Mouse (Mus musculus): ENCODE data around the gene C2cd3. TPM values are rescaled to one million over a fixed set of nuclear protein-coding genes. Genes with fewer than 3 reads are reported as not detected.
A peak's percentile ranks its signal among the peaks of the same experiment; 100 is the strongest.

Gene C2cd3
- polyA plus RNA-seq, 1 experiment: 18.1 TPM

- WGBS: 92% methylated on average over 13 of the region's 13 CpGs
- peaks cover 6% of the 10 kb centered on the region for H3K4me1 ChIP-seq (ENCODE audit: control insufficient read depth, insufficient read depth, low read length)
- H3K4me3 ChIP-seq (replicated peaks; ENCODE audit: control insufficient read depth, low read depth, low read length): no peak overlapping the region
- TF ChIP-seq POLR2A (IDR thresholded peaks at IDR 0.05; ENCODE audit: borderline replicate concordance, control insufficient read depth, low read depth, low read length) (no peak; the same call in 1 of the 2 replicates), CTCF (IDR thresholded peaks at IDR 0.05; ENCODE audit: control insufficient read depth, insufficient read depth, low read length) (no peak)
- no peak overlapping the region for H3K27ac ChIP-seq (ENCODE audit: control insufficient read depth, insufficient read depth, low read depth, low read length, poor library complexity)
Observed at GRCm38 (mm10) chr7:100497982-100498381, 125.9 kb downstream of the C2cd3 start.

GRCm38 (mm10) chr7:100499465-100499864, 127.4 kb downstream of the C2cd3 start:
- Histone ChIP-seq H3K4me3 (replicated peaks; ENCODE audit: control insufficient read depth, low read depth, low read length) (no peak overlapping the region), H3K27ac (ENCODE audit: control insufficient read depth, insufficient read depth, low read depth, low read length, poor library complexity) (no peak overlapping the region), H3K4me1 (ENCODE audit: control insufficient read depth, insufficient read depth, low read length) (peaks cover 8% of the 10 kb centered on the region)
- TF ChIP-seq POLR2A (IDR thresholded peaks at IDR 0.05; ENCODE audit: borderline replicate concordance, control insufficient read depth, low read depth, low read length) (no peak), CTCF (IDR thresholded peaks at IDR 0.05; ENCODE audit: control insufficient read depth, insufficient read depth, low read length) (no peak)

DNA sequence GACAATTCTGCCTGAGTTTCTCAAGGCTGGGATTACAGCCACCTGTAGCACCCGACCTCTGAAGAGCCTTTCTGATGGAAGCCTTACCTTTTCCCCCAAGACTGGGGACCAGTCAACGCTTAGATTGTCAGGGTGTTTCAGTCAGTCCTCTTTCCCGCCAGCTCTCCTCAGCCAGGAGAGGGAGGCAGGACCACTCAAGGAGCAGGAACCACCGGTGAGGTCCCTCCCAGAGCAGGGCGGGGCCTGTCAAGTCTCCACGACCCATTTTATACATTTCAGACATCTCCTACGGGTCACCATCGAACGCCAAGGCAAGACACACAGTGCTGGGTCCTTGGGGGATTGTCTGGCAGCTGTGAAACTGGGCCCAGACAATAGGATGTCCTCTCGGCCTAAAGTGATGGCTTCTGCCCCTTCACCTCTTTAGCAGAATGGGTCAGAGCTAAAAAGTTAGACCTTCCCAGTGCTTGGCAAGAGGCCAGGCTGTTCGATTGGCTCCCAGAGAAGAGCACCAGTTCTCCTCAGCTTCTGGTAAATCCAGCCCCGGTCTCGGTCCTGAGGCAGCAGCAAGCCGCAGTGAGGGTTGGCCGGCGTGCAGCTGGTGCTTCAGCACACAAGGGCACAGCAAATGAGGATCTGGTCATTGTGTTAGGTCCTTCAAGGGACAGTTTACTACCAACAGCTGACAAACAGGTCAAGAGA, 128.4 kb downstream of the C2cd3 start:
- 64% methylated on average over 16 of the region's 16 CpGs for WGBS
- peaks cover 8% of the 10 kb centered on the region for H3K4me1 ChIP-seq (ENCODE audit: control insufficient read depth, insufficient read depth, low read length)
- H3K27ac ChIP-seq (ENCODE audit: control insufficient read depth, insufficient read depth, low read depth, low read length, poor library complexity): peak overlapping the region; percentile 35
- TF ChIP-seq CTCF (IDR thresholded peaks at IDR 0.05; ENCODE audit: control insufficient read depth, insufficient read depth, low read length) (no peak), POLR2A (IDR thresholded peaks at IDR 0.05; ENCODE audit: borderline replicate concordance, control insufficient read depth, low read depth, low read length) (peak; percentile 68; the same call in 1 of the 2 replicates)
- no peak overlapping the region for H3K4me3 ChIP-seq (replicated peaks; ENCODE audit: control insufficient read depth, low read depth, low read length)

DNA sequence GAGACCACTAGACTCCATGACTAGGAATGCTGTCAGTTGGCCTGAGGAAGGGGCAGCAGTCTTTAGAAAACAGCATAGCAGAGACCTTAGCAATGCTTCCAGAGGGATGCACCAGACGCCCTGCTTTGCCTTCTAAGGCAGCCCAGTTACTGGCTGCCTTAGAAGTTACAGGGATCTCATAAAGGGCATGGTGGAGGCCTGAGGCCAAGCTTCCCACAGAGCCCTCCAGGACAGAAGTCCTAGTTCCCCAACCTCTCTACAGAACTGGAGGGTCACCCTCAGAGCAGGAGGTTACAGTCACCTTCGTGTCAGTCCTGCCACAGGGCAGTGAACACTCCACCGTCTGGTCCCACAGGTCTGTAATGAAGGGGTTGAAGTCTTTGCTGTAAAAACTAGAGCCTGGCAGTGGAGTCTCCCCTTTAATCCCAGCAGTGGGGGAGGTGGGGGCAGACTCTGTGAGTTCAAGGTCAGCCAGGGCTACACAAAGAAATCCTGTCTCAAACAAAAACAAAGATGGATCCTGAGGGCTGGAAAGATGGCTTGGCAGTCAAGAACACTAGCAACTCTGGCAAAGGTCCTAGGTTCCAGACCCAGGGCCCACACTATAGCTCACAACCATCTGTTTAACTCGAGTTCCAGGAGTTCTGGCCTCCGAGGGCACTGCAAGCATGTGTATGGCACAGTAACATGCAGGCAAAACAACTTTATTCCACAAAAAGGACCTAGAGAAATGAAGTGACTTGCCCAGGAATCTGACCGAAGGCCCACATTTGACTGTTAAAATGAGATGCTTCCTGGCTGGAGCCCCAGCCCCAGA, 129.2 kb downstream of the C2cd3 start:
- Histone ChIP-seq H3K27ac (ENCODE audit: control insufficient read depth, insufficient read depth, low read depth, low read length, poor library complexity) (peak overlapping the region; percentile 35), H3K4me1 (ENCODE audit: control insufficient read depth, insufficient read depth, low read length) (peaks cover 8% of the 10 kb centered on the region), H3K4me3 (replicated peaks; ENCODE audit: control insufficient read depth, low read depth, low read length) (no peak overlapping the region)
- TF ChIP-seq POLR2A (IDR thresholded peaks at IDR 0.05; ENCODE audit: borderline replicate concordance, control insufficient read depth, low read depth, low read length): 0 out of 2 replicates have a peak, but pooled peaks have one; percentile 26
- TF ChIP-seq CTCF (IDR thresholded peaks at IDR 0.05; ENCODE audit: control insufficient read depth, insufficient read depth, low read length): no peak
- WGBS: 58% methylated on average over 6 of the region's 6 CpGs

DNA sequence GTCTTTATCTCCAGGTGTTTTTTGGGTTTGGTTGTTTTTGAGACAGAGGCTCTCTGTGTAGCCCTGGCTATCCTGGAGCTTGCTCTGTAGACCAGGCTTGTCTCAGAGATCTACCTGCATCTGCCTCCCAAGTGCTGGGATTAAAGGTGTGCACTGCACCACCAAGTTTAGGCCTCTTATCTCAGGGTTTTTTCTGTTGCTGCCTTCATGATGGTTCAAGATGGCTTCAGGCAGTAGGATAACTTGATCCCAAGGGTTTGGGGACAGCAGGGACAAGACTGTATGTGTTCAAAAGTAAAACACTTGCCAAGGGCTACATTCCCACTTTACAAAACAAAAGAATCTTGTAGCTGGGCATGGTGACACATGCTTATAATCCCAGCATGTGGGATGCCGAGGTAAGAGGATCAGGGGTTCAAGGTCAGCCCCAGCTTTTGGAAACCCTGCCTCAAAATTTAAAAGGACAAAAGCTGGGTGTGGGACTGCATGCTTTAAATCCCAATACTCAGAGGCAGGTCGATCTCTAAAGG, 129.9 kb downstream of the C2cd3 start:
- Histone ChIP-seq H3K27ac (ENCODE audit: control insufficient read depth, insufficient read depth, low read depth, low read length, poor library complexity) (peak overlapping the region; percentile 54; the same call in 1 of the 2 replicates), H3K4me3 (replicated peaks; ENCODE audit: control insufficient read depth, low read depth, low read length) (no peak overlapping the region), H3K4me1 (ENCODE audit: control insufficient read depth, insufficient read depth, low read length) (peaks cover 8% of the 10 kb centered on the region)
- TF ChIP-seq CTCF (IDR thresholded peaks at IDR 0.05; ENCODE audit: control insufficient read depth, insufficient read depth, low read length): no peak
- no peak for TF ChIP-seq POLR2A (IDR thresholded peaks at IDR 0.05; ENCODE audit: borderline replicate concordance, control insufficient read depth, low read depth, low read length)
- 34% methylated on average over 2 of the region's 2 CpGs for WGBS

GRCm38 (mm10) chr7:100502374-100502922, 130.4 kb downstream of the C2cd3 start:
- WGBS: 30% methylated on average over 7 of the region's 7 CpGs
- H3K4me1 ChIP-seq (ENCODE audit: control insufficient read depth, insufficient read depth, low read length): peaks cover 8% of the 10 kb centered on the region
- H3K27ac ChIP-seq (ENCODE audit: control insufficient read depth, insufficient read depth, low read depth, low read length, poor library complexity): peak overlapping the region; percentile 54
- no peak overlapping the region for H3K4me3 ChIP-seq (replicated peaks; ENCODE audit: control insufficient read depth, low read depth, low read length)
- no peak; the same call in 1 of the 2 replicates for TF ChIP-seq POLR2A (IDR thresholded peaks at IDR 0.05; ENCODE audit: borderline replicate concordance, control insufficient read depth, low read depth, low read length)
- TF ChIP-seq CTCF (IDR thresholded peaks at IDR 0.05; ENCODE audit: control insufficient read depth, insufficient read depth, low read length): no peak

GRCm38 (mm10) chr7:100503076-100503475, 131.0 kb downstream of the C2cd3 start:
- Histone ChIP-seq H3K27ac (ENCODE audit: control insufficient read depth, insufficient read depth, low read depth, low read length, poor library complexity) (peak overlapping the region; percentile 54), H3K4me1 (ENCODE audit: control insufficient read depth, insufficient read depth, low read length) (peaks cover 8% of the 10 kb centered on the region), H3K4me3 (replicated peaks; ENCODE audit: control insufficient read depth, low read depth, low read length) (no peak overlapping the region)
- TF ChIP-seq POLR2A (IDR thresholded peaks at IDR 0.05; ENCODE audit: borderline replicate concordance, control insufficient read depth, low read depth, low read length) (0 out of 2 replicates have a peak, but pooled peaks have one; percentile 36), CTCF (IDR thresholded peaks at IDR 0.05; ENCODE audit: control insufficient read depth, insufficient read depth, low read length) (no peak)
- WGBS: 11% methylated on average over 5 of the region's 5 CpGs
